Mouse (Mus musculus): ENCODE measurements around the gene Jsrp1.

DNA sequence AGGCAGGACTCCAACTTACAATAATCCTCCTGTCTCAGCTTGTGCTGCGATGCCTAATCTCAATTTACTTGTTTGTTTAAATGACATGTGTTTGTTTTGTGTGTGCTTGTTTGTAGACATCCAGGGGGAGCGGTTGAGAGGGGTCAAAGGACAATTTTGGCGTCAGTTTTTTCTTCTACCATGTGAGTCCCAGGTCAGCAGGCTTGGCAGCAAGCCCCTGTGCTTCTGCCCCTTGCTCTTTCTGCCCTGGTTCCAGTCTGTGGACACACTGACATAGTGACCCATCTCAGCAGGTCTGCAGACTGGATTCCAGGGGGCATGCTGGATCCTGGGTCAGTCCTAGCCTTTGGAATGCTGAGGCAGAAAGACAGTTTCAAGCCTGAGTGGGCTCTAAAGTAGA is 6.1 kb upstream of the Jsrp1 start:
- TF ChIP-seq TAL1 (IDR thresholded peaks at IDR 0.05; ENCODE audit: low read length) = no peak
- TF ChIP-seq GATA1 (IDR thresholded peaks at IDR 0.05; ENCODE audit: low read length) = no peak
